Mouse (Mus musculus): ENCODE measurements at regions not wholly inside any gene's neighbourhood (a gene's known extent, or its start where the extent isn't known, plus 50 kb on each side); places are given as distances from the start of the nearest gene placed in this dataset.

- no peak for DNase-seq (ENCODE audit: low spot score)
- Histone ChIP-seq H3K36me3 (ENCODE audit: control insufficient read depth, insufficient read depth, low read length) (no peaks in the 10 kb centered on the region), H3K4me1 (ENCODE audit: control insufficient read depth, insufficient read depth, low read length) (no peaks in the 10 kb centered on the region), H3K27me3 (ENCODE audit: control insufficient read depth, insufficient read depth, low read length) (no peaks in the 10 kb centered on the region), H3K4me2 (ENCODE audit: low read depth) (no peak overlapping the region), H3K9ac (ENCODE audit: low read length) (no peak overlapping the region), H3K4me3 (ENCODE audit: low read depth, low read length) (no peak overlapping the region), H3K27ac (ENCODE audit: low read depth, low read length) (no peak overlapping the region), H3K9me3 (ENCODE audit: control insufficient read depth, low read length) (no peaks in the 10 kb centered on the region)
- ATAC-seq (ENCODE audit: insufficient read depth, low FRiP score, low TSS enrichment): no peak
These were observed 175.7 kb downstream of the Hdgfl1 start for GRCm38 (mm10) chr13:26594313-26594712.

- Histone ChIP-seq H3K9me3 (ENCODE audit: control insufficient read depth, low read length) (no peaks in the 10 kb centered on the region), H3K36me3 (ENCODE audit: control insufficient read depth, insufficient read depth, low read length) (no peaks in the 10 kb centered on the region), H3K27ac (ENCODE audit: low read depth, low read length) (no peak overlapping the region), H3K4me2 (ENCODE audit: low read depth) (no peak overlapping the region), H3K4me3 (ENCODE audit: low read depth, low read length) (no peak overlapping the region), H3K9ac (ENCODE audit: low read length) (no peak overlapping the region), H3K4me1 (ENCODE audit: control insufficient read depth, insufficient read depth, low read length) (no peaks in the 10 kb centered on the region), H3K27me3 (ENCODE audit: control insufficient read depth, insufficient read depth, low read length) (no peaks in the 10 kb centered on the region)
- DNase-seq (ENCODE audit: low spot score): no peak
- ATAC-seq (ENCODE audit: insufficient read depth, low FRiP score, low TSS enrichment): no peak
- WGBS: 74% methylated on average over 1 of the region's 1 CpGs
These were observed 176.2 kb downstream of the Hdgfl1 start for GRCm38 (mm10) chr13:26593750-26594149.

GRCm38 (mm10) chr13:26575890-26576543 is 193.9 kb downstream of the Hdgfl1 start:
- no peak overlapping the region for H3K9ac ChIP-seq (ENCODE audit: low read length)
- no peak overlapping the region for H3K27ac ChIP-seq (ENCODE audit: low read depth, low read length)
- no peaks in the 10 kb centered on the region for H3K4me1 ChIP-seq (ENCODE audit: control insufficient read depth, insufficient read depth, low read length)
- no peak overlapping the region for H3K4me2 ChIP-seq (ENCODE audit: low read depth)
- no peaks in the 10 kb centered on the region for H3K27me3 ChIP-seq (ENCODE audit: control insufficient read depth, insufficient read depth, low read length)
- no peaks in the 10 kb centered on the region for H3K9me3 ChIP-seq (ENCODE audit: control insufficient read depth, low read length)
- DNase-seq (ENCODE audit: low spot score) (no peak), ATAC-seq (ENCODE audit: insufficient read depth, low FRiP score, low TSS enrichment) (no peak)
- 84% methylated on average over 2 of the region's 2 CpGs for WGBS
- no peaks in the 10 kb centered on the region for H3K36me3 ChIP-seq (ENCODE audit: control insufficient read depth, insufficient read depth, low read length)
- no peak overlapping the region for H3K4me3 ChIP-seq (ENCODE audit: low read depth, low read length)

- 48% methylated on average over 4 of the region's 4 CpGs for WGBS
- DNase-seq (ENCODE audit: low spot score) (no peak), ATAC-seq (ENCODE audit: insufficient read depth, low FRiP score, low TSS enrichment) (no peak)
- no peak overlapping the region for H3K4me2 ChIP-seq (ENCODE audit: low read depth)
- H3K4me3 ChIP-seq (ENCODE audit: low read depth, low read length): no peak overlapping the region
- no peaks in the 10 kb centered on the region for H3K27me3 ChIP-seq (ENCODE audit: control insufficient read depth, insufficient read depth, low read length)
- no peaks in the 10 kb centered on the region for H3K4me1 ChIP-seq (ENCODE audit: control insufficient read depth, insufficient read depth, low read length)
- H3K9me3 ChIP-seq (ENCODE audit: control insufficient read depth, low read length): no peaks in the 10 kb centered on the region
- H3K9ac ChIP-seq (ENCODE audit: low read length): no peak overlapping the region
- no peaks in the 10 kb centered on the region for H3K36me3 ChIP-seq (ENCODE audit: control insufficient read depth, insufficient read depth, low read length)
- no peak overlapping the region for H3K27ac ChIP-seq (ENCODE audit: low read depth, low read length)
These were observed 200.5 kb downstream of the Hdgfl1 start for GRCm38 (mm10) chr13:26569422-26569821.

GRCm38 (mm10) chr13:26564941-26565862 is 204.8 kb downstream of the Hdgfl1 start:
- no peak overlapping the region for H3K9ac ChIP-seq (ENCODE audit: low read length)
- no peak for DNase-seq (ENCODE audit: low spot score)

GRCm38 (mm10) chr13:26558366-26558765 is 211.6 kb downstream of the Hdgfl1 start:
- Histone ChIP-seq H3K4me1 (ENCODE audit: control insufficient read depth, insufficient read depth, low read length) (no peaks in the 10 kb centered on the region), H3K4me2 (ENCODE audit: low read depth) (no peak overlapping the region)

More at GRCm38 (mm10) chr13:26564941-26565862, 204.8 kb downstream of the Hdgfl1 start:
- Histone ChIP-seq H3K36me3 (ENCODE audit: control insufficient read depth, insufficient read depth, low read length) (no peaks in the 10 kb centered on the region), H3K4me2 (ENCODE audit: low read depth) (no peak overlapping the region), H3K27me3 (ENCODE audit: control insufficient read depth, insufficient read depth, low read length) (no peaks in the 10 kb centered on the region), H3K4me1 (ENCODE audit: control insufficient read depth, insufficient read depth, low read length) (no peaks in the 10 kb centered on the region), H3K9me3 (ENCODE audit: control insufficient read depth, low read length) (no peaks in the 10 kb centered on the region), H3K4me3 (ENCODE audit: low read depth, low read length) (no peak overlapping the region), H3K27ac (ENCODE audit: low read depth, low read length) (no peak overlapping the region)
- WGBS: 55% methylated on average over 7 of the region's 7 CpGs
- no peak for ATAC-seq (ENCODE audit: insufficient read depth, low FRiP score, low TSS enrichment)

GRCm38 (mm10) chr13:26554266-26554665 is 215.7 kb downstream of the Hdgfl1 start:
- ATAC-seq (ENCODE audit: insufficient read depth, low FRiP score, low TSS enrichment): no peak
- H3K27ac ChIP-seq (ENCODE audit: low read depth, low read length): no peak overlapping the region
- H3K36me3 ChIP-seq (ENCODE audit: control insufficient read depth, insufficient read depth, low read length): no peaks in the 10 kb centered on the region
- no peaks in the 10 kb centered on the region for H3K27me3 ChIP-seq (ENCODE audit: control insufficient read depth, insufficient read depth, low read length)
- peak; percentile 16 for DNase-seq (ENCODE audit: low spot score)
- H3K9me3 ChIP-seq (ENCODE audit: control insufficient read depth, low read length): no peaks in the 10 kb centered on the region
- no peak overlapping the region for H3K4me2 ChIP-seq (ENCODE audit: low read depth)
- no peak overlapping the region for H3K4me3 ChIP-seq (ENCODE audit: low read depth, low read length)
- no peak overlapping the region for H3K9ac ChIP-seq (ENCODE audit: low read length)
- H3K4me1 ChIP-seq (ENCODE audit: control insufficient read depth, insufficient read depth, low read length): no peaks in the 10 kb centered on the region
- 54% methylated on average over 6 of the region's 6 CpGs for WGBS

More at GRCm38 (mm10) chr13:26558366-26558765, 211.6 kb downstream of the Hdgfl1 start:
- no peaks in the 10 kb centered on the region for H3K36me3 ChIP-seq (ENCODE audit: control insufficient read depth, insufficient read depth, low read length)
- no peaks in the 10 kb centered on the region for H3K9me3 ChIP-seq (ENCODE audit: control insufficient read depth, low read length)
- no peaks in the 10 kb centered on the region for H3K27me3 ChIP-seq (ENCODE audit: control insufficient read depth, insufficient read depth, low read length)
- DNase-seq (ENCODE audit: low spot score) (peak; percentile 65), ATAC-seq (ENCODE audit: insufficient read depth, low FRiP score, low TSS enrichment) (no peak)
- no peak overlapping the region for H3K9ac ChIP-seq (ENCODE audit: low read length)
- WGBS: 18% methylated on average over 1 of the region's 1 CpGs
- no peak overlapping the region for H3K4me3 ChIP-seq (ENCODE audit: low read depth, low read length)
- no peak overlapping the region for H3K27ac ChIP-seq (ENCODE audit: low read depth, low read length)

GRCm38 (mm10) chr13:26552122-26552521 is 217.8 kb downstream of the Hdgfl1 start:
- no peaks in the 10 kb centered on the region for H3K36me3 ChIP-seq (ENCODE audit: control insufficient read depth, insufficient read depth, low read length)
- no peak overlapping the region for H3K9ac ChIP-seq (ENCODE audit: low read length)
- no peak overlapping the region for H3K4me3 ChIP-seq (ENCODE audit: low read depth, low read length)
- no peaks in the 10 kb centered on the region for H3K27me3 ChIP-seq (ENCODE audit: control insufficient read depth, insufficient read depth, low read length)
- H3K27ac ChIP-seq (ENCODE audit: low read depth, low read length): no peak overlapping the region
- no peak overlapping the region for H3K4me2 ChIP-seq (ENCODE audit: low read depth)
- ATAC-seq (ENCODE audit: insufficient read depth, low FRiP score, low TSS enrichment): no peak
- 85% methylated on average over 3 of the region's 3 CpGs for WGBS
- no peaks in the 10 kb centered on the region for H3K4me1 ChIP-seq (ENCODE audit: control insufficient read depth, insufficient read depth, low read length)
- no peaks in the 10 kb centered on the region for H3K9me3 ChIP-seq (ENCODE audit: control insufficient read depth, low read length)
- no peak for DNase-seq (ENCODE audit: low spot score)

GRCm38 (mm10) chr13:26538928-26539327 is 231.0 kb downstream of the Hdgfl1 start:
- no peaks in the 10 kb centered on the region for H3K4me1 ChIP-seq (ENCODE audit: control insufficient read depth, insufficient read depth, low read length)
- H3K4me2 ChIP-seq (ENCODE audit: low read depth): no peak overlapping the region
- 59% methylated on average over 1 of the region's 1 CpGs for WGBS
- no peaks in the 10 kb centered on the region for H3K27me3 ChIP-seq (ENCODE audit: control insufficient read depth, insufficient read depth, low read length)
- H3K9ac ChIP-seq (ENCODE audit: low read length): no peak overlapping the region
- no peaks in the 10 kb centered on the region for H3K36me3 ChIP-seq (ENCODE audit: control insufficient read depth, insufficient read depth, low read length)
- H3K9me3 ChIP-seq (ENCODE audit: control insufficient read depth, low read length): no peaks in the 10 kb centered on the region
- ATAC-seq (ENCODE audit: insufficient read depth, low FRiP score, low TSS enrichment): no peak
- no peak overlapping the region for H3K4me3 ChIP-seq (ENCODE audit: low read depth, low read length)
- no peak for DNase-seq (ENCODE audit: low spot score)
- H3K27ac ChIP-seq (ENCODE audit: low read depth, low read length): no peak overlapping the region
